Mouse (Mus musculus) limb, embryonic 14.5 days (tissue): ENCODE results near the gene Scgb2a2. TPM values are rescaled to one million over a fixed set of nuclear protein-coding genes. Genes with fewer than 3 reads are reported as not detected.
A peak's percentile ranks its signal among the peaks of the same experiment; 100 is the strongest.

Experiments used
- ATAC-seq: fragments of 200-750 bp; cut with Nextera tagmentation; 2 replicates; pipeline ENCODE4 v1.8.0; 2017; ENCODE audit warnings: low read depth, moderate number of reproducible peaks, moderate TSS enrichment; ENCODE audit not compliant: low FRiP score
- DNase-seq: peaks from one replicate; pipeline ENCODE4 v3.0.0-alpha.2; 2015; ENCODE audit warnings: low spot score
- H3K27ac ChIP-seq: fragments of 300-500 bp; sonication (generic); replicated peaks from 2 replicates; pipeline ENCODE4 v1.5.1; 2014; ENCODE audit warnings: low read depth, mild to moderate bottlenecking, low read length, moderate library complexity, mixed read lengths
- H3K27me3 ChIP-seq: fragments of 300-500 bp; sonication (generic); 2 replicates; pipeline ENCODE4 v1.6.1; 2014; ENCODE audit warnings: low read length, mixed read lengths; ENCODE audit not compliant: control insufficient read depth, insufficient read depth
- H3K36me3 ChIP-seq: fragments of 300-500 bp; sonication (generic); 2 replicates; pipeline ENCODE4 v1.6.1; 2014; ENCODE audit warnings: mild to moderate bottlenecking, low read length, moderate library complexity, mixed read lengths; ENCODE audit not compliant: control insufficient read depth, insufficient read depth
- H3K4me1 ChIP-seq: fragments of 300-500 bp; sonication (generic); 2 replicates; pipeline ENCODE4 v1.6.1; 2014; ENCODE audit warnings: antibody characterized with exemption, low read length, mixed read lengths; ENCODE audit not compliant: control insufficient read depth, insufficient read depth
- H3K4me2 ChIP-seq: fragments of 300-500 bp; sonication (generic); replicated peaks from 2 replicates; pipeline ENCODE4 v1.6.1; 2014; ENCODE audit warnings: low read depth, mild to moderate bottlenecking, low read length, moderate library complexity; ENCODE audit not compliant: severe bottlenecking
- H3K4me3 ChIP-seq: fragments of 300-500 bp; sonication (generic); replicated peaks from 2 replicates; pipeline ENCODE4 v1.5.1; 2014; ENCODE audit warnings: low read length
- H3K9ac ChIP-seq: fragments of 300-500 bp; sonication (generic); 2 replicates; pipeline ENCODE4 v1.6.1; 2014; ENCODE audit warnings: mild to moderate bottlenecking, low read depth, low read length, moderate library complexity; ENCODE audit not compliant: severe bottlenecking
- H3K9me3 ChIP-seq: fragments of 300-500 bp; sonication (generic); 2 replicates; pipeline ENCODE4 v1.6.1; 2016; ENCODE audit warnings: low read length; ENCODE audit not compliant: control insufficient read depth
- POLR2A ChIP-seq: fragments of 200-500 bp; IDR thresholded peaks from 2 replicates; pipeline ENCODE4 v1.8.0; 2012; ENCODE audit warnings: inconsistent platforms, mild to moderate bottlenecking, moderate library complexity, borderline replicate concordance; ENCODE audit not compliant: insufficient read depth, insufficient read length; ENCODE audit errors: extremely low read depth
- whole genome bisulfite sequencing: fragments of 180-500 bp; shearing (Covaris S2); extraction: QIAGEN DNeasy Blood & Tissue Kit; methylation state at CpG from one replicate; pipeline ENCODE4 v1.1.7; 2014; 5-methylcytosine and 5-hydroxymethylcytosine counted together
- polyA plus RNA-seq, 2 experiments: library from polyadenylated mRNA; depleted of rRNA in 1 of 2; stranded (reverse) in 1 of 2; unstranded in 1 of 2; fragments of >200 nt; fragmentation: Nextera tagmentation in 1 of 2; extraction: Ambion mirVana in 1 of 2; gene quantifications; 2 replicates each; pipeline versions ENCODE4 v1.2.1 to v1.2.3; 2012 to 2014

The Scgb2a2 gene
- polyA plus RNA-seq, 2 experiments = not detected

DNA sequence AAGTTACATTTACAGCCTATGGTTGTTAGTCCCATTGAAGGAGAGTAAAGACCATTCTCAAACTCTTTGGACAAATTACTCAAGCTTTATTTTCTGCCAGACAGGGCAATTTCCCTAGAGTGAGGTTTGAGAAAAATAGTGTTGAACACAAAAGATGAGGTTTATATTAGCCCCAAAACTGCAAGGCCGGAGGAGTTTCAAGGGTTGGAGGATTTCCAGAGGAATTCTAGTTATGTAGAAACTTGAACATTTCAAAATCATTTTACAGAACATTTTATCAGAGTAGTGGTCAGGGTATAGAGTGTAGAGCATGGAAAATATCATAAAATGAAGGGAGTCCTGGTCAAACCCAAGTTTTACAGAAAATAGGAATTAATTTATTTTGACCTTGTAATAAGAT lies 17.5 kb downstream of the Scgb2a2 start:
- no peak overlapping the region for H3K27ac ChIP-seq
- no peak for ATAC-seq
- H3K9ac ChIP-seq = no peak overlapping the region
- no peaks in the 10 kb centered on the region for H3K9me3 ChIP-seq
- no peak for TF ChIP-seq POLR2A
- no peaks in the 10 kb centered on the region for H3K4me1 ChIP-seq
- WGBS = 33% methylated on average over 1 of the region's 1 CpGs
- DNase-seq = peak; percentile 51
- no peaks in the 10 kb centered on the region for H3K36me3 ChIP-seq
- H3K27me3 ChIP-seq = no peaks in the 10 kb centered on the region
- no peak overlapping the region for H3K4me3 ChIP-seq
- no peak overlapping the region for H3K4me2 ChIP-seq

DNA sequence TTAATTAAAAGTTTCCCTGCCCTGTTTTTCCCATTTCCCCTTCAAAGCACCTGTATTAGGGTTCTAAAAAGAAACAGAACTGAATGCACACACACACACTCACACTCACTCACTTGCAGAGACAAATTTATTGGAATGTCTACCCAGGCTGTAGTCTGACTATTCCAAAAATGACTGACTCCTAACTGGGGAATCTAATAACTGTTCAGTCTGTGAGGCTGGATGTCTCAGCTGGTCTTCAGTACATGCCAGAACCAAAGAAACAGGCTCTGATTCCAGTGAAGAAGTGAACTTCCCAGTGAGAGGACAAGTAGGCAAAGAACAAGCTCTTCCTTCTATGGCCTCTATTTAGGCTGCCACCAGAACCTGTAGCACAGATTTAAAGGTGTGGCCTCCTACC lies 18.1 kb downstream of the Scgb2a2 start:
- Histone ChIP-seq H3K27ac (no peak overlapping the region), H3K9ac (no peak overlapping the region), H3K4me2 (no peak overlapping the region), H3K4me1 (no peaks in the 10 kb centered on the region), H3K27me3 (no peaks in the 10 kb centered on the region), H3K36me3 (0 out of 2 replicates have a peak, but pooled peaks cover 1% of the 10 kb centered on the region), H3K9me3 (no peaks in the 10 kb centered on the region), H3K4me3 (no peak overlapping the region)
- DNase-seq (no peak), ATAC-seq (no peak)
- no peak for TF ChIP-seq POLR2A

DNA sequence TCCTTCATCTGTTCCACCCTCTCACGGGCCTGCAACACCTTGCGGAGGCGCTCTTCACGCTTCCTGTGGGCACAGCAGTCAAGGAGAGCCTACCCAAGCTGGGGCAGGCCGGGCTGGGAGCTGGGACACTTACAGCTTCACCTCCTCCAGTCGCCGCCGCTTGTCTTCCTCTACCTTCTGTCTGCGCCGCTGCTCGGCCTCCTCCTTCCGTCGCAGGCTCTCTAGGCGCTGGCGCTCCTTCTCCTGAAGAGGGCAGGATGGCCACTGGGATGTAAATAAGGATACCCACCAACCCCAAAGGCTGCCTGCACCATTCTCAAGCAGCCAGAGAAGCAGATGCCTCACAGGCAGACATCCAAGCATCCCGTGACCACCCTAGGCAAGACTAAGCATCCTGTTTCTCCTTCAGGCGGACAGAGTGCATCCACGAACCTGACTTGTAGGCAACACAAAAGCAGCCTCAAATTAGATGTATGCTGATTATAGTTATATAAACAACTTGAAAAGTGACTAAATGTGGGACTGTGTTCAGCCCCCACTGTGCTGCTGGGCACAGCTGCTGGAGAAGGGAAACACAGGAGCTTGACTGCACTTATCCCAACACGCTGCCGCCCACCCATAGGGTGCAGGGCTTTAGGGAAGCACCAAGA lies 30.9 kb downstream of the Scgb2a2 start:
- Histone ChIP-seq H3K27me3 (no peaks in the 10 kb centered on the region), H3K36me3 (peaks cover 90% of the 10 kb centered on the region), H3K4me3 (no peak overlapping the region), H3K4me2 (no peak overlapping the region), H3K4me1 (no peaks in the 10 kb centered on the region), H3K9ac (no peak overlapping the region), H3K27ac (no peak overlapping the region), H3K9me3 (no peaks in the 10 kb centered on the region)
- 94% methylated on average over 20 of the region's 20 CpGs for whole genome bisulfite sequencing
- no peak for TF ChIP-seq POLR2A
- no peak for ATAC-seq
- no peak for DNase-seq

DNA sequence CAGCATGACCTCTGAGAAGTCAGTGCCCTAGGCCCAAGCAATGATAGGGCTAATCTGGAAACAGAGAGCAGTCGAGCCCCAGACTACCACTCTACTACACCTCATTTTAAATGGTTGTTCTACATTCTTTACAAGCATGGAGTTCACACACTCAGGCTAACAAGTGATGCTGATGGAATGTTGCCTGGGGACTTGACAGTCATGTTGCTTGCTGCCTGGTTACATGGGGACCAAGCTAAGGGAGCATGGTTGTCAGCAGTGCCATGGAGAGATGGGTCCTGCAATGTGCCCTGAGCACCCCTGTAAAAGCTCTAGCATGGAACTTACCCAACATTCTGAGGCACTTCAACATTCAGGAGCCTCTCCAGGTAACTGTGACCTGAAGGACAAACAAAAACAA lies 39.0 kb downstream of the Scgb2a2 start:
- Histone ChIP-seq H3K4me3 (no peak overlapping the region), H3K4me2 (no peak overlapping the region), H3K9ac (no peak overlapping the region), H3K9me3 (no peaks in the 10 kb centered on the region), H3K27me3 (no peaks in the 10 kb centered on the region), H3K4me1 (no peaks in the 10 kb centered on the region), H3K27ac (no peak overlapping the region), H3K36me3 (peaks cover 88% of the 10 kb centered on the region)
- WGBS = 76% methylated on average over 1 of the region's 1 CpGs
- DNase-seq (no peak), ATAC-seq (no peak)
- TF ChIP-seq POLR2A = no peak

DNA sequence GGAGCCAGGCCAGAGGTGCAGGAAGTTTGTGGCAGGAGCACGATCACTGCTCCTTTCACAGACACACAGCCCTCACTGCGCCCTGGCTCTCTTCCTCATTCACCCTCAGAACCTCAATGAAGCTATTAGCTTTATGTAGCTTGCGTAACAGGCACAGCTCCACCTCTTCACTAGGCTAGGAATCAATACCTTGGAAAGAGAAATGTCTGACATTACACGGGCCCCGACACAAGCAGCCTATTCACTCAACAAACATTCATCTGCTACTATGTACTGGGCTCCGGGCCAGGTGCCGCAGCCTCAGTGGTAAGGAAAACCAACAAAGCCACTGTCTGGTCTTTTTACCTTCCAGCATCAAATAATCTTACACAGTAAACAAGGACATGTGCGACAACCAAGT lies 39.4 kb downstream of the Scgb2a2 start:
- DNase-seq (no peak), ATAC-seq (no peak)
- no peak overlapping the region for H3K4me2 ChIP-seq
- no peaks in the 10 kb centered on the region for H3K27me3 ChIP-seq
- WGBS = 92% methylated on average over 8 of the region's 8 CpGs
- H3K9me3 ChIP-seq = no peaks in the 10 kb centered on the region
- H3K4me3 ChIP-seq = no peak overlapping the region
- H3K36me3 ChIP-seq = peaks cover 88% of the 10 kb centered on the region
- no peak for TF ChIP-seq POLR2A
- no peak overlapping the region for H3K9ac ChIP-seq
- H3K4me1 ChIP-seq = no peaks in the 10 kb centered on the region
- no peak overlapping the region for H3K27ac ChIP-seq

GRCm38 (mm10) chr19:9896067-9896466 lies 48.7 kb downstream of the Scgb2a2 start:
- Histone ChIP-seq H3K9ac (no peak overlapping the region), H3K27ac (no peak overlapping the region), H3K4me3 (no peak overlapping the region), H3K27me3 (no peaks in the 10 kb centered on the region), H3K4me2 (no peak overlapping the region), H3K4me1 (peaks cover 23% of the 10 kb centered on the region), H3K9me3 (no peaks in the 10 kb centered on the region), H3K36me3 (peaks cover 46% of the 10 kb centered on the region)
- 63% methylated on average over 5 of the region's 5 CpGs for WGBS
- ATAC-seq (no peak), DNase-seq (no peak)
- TF ChIP-seq POLR2A = no peak
